Mouse (Mus musculus) liver, adult 2 months (tissue): ENCODE data around the gene Krtap28-13.

Source experiments
- CTCF ChIP-seq: fragments of 200-500 bp; IDR thresholded peaks from 2 replicates; pipeline ENCODE4 v1.5.1; 2011; ENCODE audit warnings: low read depth, low read length, control low read depth
- POLR2A ChIP-seq: fragments of 200-500 bp; IDR thresholded peaks from 2 replicates; pipeline ENCODE4 v1.6.1; 2011; ENCODE audit warnings: low read length, control low read depth; ENCODE audit not compliant: insufficient read depth; ENCODE audit errors: extremely low read depth

GRCm38 (mm10) chr1:83101891-83102290 is 41.2 kb downstream of the Krtap28-13 start:
- TF ChIP-seq CTCF (no peak), POLR2A (no peak)
